Mouse (Mus musculus) spleen, adult 2 months (tissue): ENCODE results near the gene C8a.

ENCODE experiments used
- CTCF ChIP-seq: fragments of 200-500 bp; IDR thresholded peaks from 2 replicates; pipeline ENCODE4 v1.5.1; 2011; ENCODE audit warnings: mild to moderate bottlenecking, inconsistent platforms; ENCODE audit not compliant: insufficient read depth, insufficient read length, insufficient replicate concordance; ENCODE audit errors: extremely low read depth
- POLR2A ChIP-seq: fragments of 200-500 bp; IDR thresholded peaks from 2 replicates; pipeline ENCODE4 v1.6.1; 2011; ENCODE audit warnings: low read depth, low read length, inconsistent platforms

DNA sequence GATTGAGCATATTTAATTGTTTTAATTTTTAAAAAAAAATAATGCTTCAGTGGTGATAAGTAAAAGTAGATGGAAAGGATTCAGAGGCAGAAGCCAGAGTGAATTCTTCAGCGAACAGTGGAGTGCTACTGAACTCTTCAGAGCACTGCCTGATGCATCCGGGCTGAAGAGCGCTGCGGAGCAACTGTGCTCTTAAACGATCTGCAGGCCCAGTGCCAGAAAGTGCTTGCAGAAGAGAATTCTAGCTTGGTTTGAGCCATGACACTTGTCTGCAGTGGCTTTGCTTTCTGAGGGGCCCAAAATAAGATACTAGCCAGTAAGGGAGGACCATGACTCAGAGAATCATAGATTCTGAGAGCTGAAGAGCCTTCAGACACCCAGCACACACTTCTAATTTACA lies 47.3 kb downstream of the C8a start:
- TF ChIP-seq CTCF (no peak), POLR2A (no peak)
